Mouse (Mus musculus) hematopoietic stem cell, adult 5-6 weeks (primary cell): ENCODE data around the gene Gm4305. TPM values are rescaled to one million over a fixed set of nuclear protein-coding genes. Genes with fewer than 3 reads are reported as not detected.
"Not testable (repeated sequence)": the region's sequence is repeated elsewhere in the genome, so short reads cannot be mapped to it uniquely, and the experiment has no call there.

ENCODE experiments used
- ATAC-seq, 2 experiments: fragments of 125-278 bp in 1 of 2; replicated peaks in 1 of 2; 2 replicates each; pipeline ENCODE4 v1.8.0; 2016 to 2017; ENCODE audit warnings: inconsistent platforms in 2 of 2, mild to moderate bottlenecking in 2 of 2, moderate number of reproducible peaks in 2 of 2, low read depth in 1 of 2, moderate TSS enrichment in 1 of 2; ENCODE audit not compliant: low FRiP score in 2 of 2, poor library complexity in 2 of 2, severe bottlenecking in 2 of 2, insufficient read depth in 1 of 2, low TSS enrichment in 1 of 2
- total RNA-seq: library from RNA; stranded (forward); fragments of 172-1452, 232-1000 nt; gene quantifications from 2 replicates; pipeline ENCODE4 v1.2.3, GENCODE M21; 2017

Gene Gm4305
- total RNA-seq: not detected in 2 replicates

GRCm38 (mm10) chr10:100350793-100351192 lies at the start of gene Gm4305:
Gm4305 (plus strand) TSS chr10:100351093.
- ATAC-seq: not testable (repeated sequence)

GRCm38 (mm10) chr10:100335376-100335775 lies 15.5 kb upstream of the Gm4305 start, which contains the start of gene Gm4301:
Gm4301 (plus strand) TSS chr10:100335676.
- not testable (repeated sequence) for ATAC-seq

- not testable (repeated sequence) for ATAC-seq
These were observed 10.4 kb upstream of the Gm4305 start, which contains the start of gene Gm4302 for GRCm38 (mm10) chr10:100340536-100340935. Gm4302 (plus strand) TSS chr10:100340836.

GRCm38 (mm10) chr10:100345672-100346071 lies 5.2 kb upstream of the Gm4305 start, which contains the start of gene Gm4303:
Gm4303 (plus strand) TSS chr10:100345972.
- ATAC-seq: not testable (repeated sequence)

- ATAC-seq: not testable (repeated sequence)
These were observed 5.9 kb downstream of the Gm4305 start for GRCm38 (mm10) chr10:100356841-100357240.

- not testable (repeated sequence) for ATAC-seq
These were observed 10.1 kb downstream of the Gm4305 start, which contains the start of gene Gm4307 for GRCm38 (mm10) chr10:100361038-100361437. Gm4307 (plus strand) TSS chr10:100361338.

- ATAC-seq: not testable (repeated sequence)
These were observed 31.6 kb downstream of the Gm4305 start, which contains the start of gene Gm4312 for GRCm38 (mm10) chr10:100382460-100382859. Gm4312 (minus strand) TSS chr10:100382560.

Other genes with a start within 250 kb of the Gm4305 start
- gene Gm4301, start 15.4 kb upstream of the Gm4305 start, total RNA-seq: not detected in 2 replicates
- gene Gm4302, start 10.3 kb upstream of the Gm4305 start, total RNA-seq: not detected in 2 replicates
- gene Gm4303, start 5.1 kb upstream of the Gm4305 start, total RNA-seq: not detected in 2 replicates
- not detected in 2 replicates for gene Gm4307, start 10.2 kb downstream of the Gm4305 start, total RNA-seq
- gene Gm4312, start 31.5 kb downstream of the Gm4305 start, total RNA-seq: not detected in 2 replicates
- 6.5 and 8.1 TPM in 2 replicates for gene Tmtc3, start 136.3 kb downstream of the Gm4305 start, total RNA-seq
- gene Cep290, start 136.5 kb downstream of the Gm4305 start, total RNA-seq: 23.3 and 27.1 TPM in 2 replicates
- 16.2 and 23.6 TPM in 2 replicates for gene 4930430F08Rik, start 239.3 kb downstream of the Gm4305 start, total RNA-seq
- not detected in 2 replicates for gene 1700017N19Rik, start 239.4 kb downstream of the Gm4305 start, total RNA-seq